ENCODE assay signal across 8 mouse cellular contexts in the genomic region with DNA sequence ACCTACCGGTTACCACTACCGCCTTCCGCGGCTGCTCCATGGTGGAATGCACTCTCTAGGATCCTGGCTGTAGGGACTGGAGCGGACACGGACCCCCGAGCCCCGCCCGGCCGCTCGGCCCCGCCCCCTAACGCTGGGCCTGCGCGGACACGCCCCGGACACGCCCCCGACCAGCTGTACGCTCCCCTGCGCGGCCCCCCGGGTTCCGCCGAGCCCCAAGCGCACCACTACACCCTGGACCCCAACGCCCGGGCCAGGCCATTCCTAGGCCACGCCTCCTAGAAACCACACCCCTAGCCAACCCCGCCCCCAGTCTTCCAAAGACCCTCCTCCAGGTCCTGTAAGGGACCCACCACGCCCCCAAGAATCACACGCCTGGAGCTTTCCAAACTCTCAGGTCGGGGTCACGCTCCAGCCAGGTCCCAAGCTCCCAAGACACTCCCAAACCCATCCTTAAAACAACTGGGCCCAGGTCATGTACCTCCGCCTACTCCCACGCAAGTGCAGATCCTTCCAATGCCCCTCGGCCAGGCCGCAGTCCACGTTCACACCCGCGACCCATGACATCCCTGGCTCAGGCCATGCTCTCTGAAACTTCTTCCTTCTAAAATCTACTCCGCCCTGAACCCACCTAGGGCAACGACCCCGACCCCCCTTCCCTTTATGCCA. TPM values are rescaled to one million over a fixed set of nuclear protein-coding genes. Genes with fewer than 3 reads are reported as not detected.
DNase-seq lines count a peak whose midpoint lies in the region; ATAC-seq lines count a peak whose summit lies in the region.

No protein-coding gene starts in this region.

- peak; percentile 98 for DNase-seq in kidney, postnatal 10 days
- DNase-seq in natural killer cell, adult 2 months (ENCODE audit: low spot score in 2 of 2): peak; percentile 53 to 68

- 0 out of 2 replicates have a peak, but pooled peaks cover 9% of the 10 kb centered on the region for H3K4me1 ChIP-seq in brown adipose tissue, adult 24 weeks (ENCODE audit: control insufficient read depth, insufficient read depth, insufficient read length, low read length)
- peaks cover 15 to 23% of the 10 kb centered on the region in 2 experiments for H3K4me1 ChIP-seq in heart, embryonic 14.5 days (ENCODE audit: control insufficient read depth in 2 of 2, insufficient read depth in 2 of 2, low read length in 2 of 2)
- peaks cover 41% of the 10 kb centered on the region for H3K4me1 ChIP-seq in liver, embryonic 12.5 days
- peaks cover 18% of the 10 kb centered on the region for H3K4me1 ChIP-seq in stomach, embryonic 14.5 days (ENCODE audit: control insufficient read depth, insufficient read depth, low read length)

- peak; percentile 76 for ATAC-seq in CD4-positive, CD25-positive, alpha-beta regulatory T cell, adult 4 months
- peak; percentile 71 for ATAC-seq in erythroid progenitor cell, adult 5-6 weeks (replicated peaks; ENCODE audit: low FRiP score, poor library complexity, severe bottlenecking)
- peak; percentile 96 for ATAC-seq in heart, embryonic 14.5 days (ENCODE audit: insufficient number of reproducible peaks, insufficient read depth, low FRiP score, low read depth)
- ATAC-seq in liver, embryonic 12.5 days: peak; percentile 93
- ATAC-seq in stomach, embryonic 14.5 days (ENCODE audit: insufficient number of reproducible peaks, insufficient read depth, low FRiP score, low read depth): peak; percentile 96

- peak overlapping the region; percentile 95 for H3K4me2 ChIP-seq in heart, embryonic 14.5 days (ENCODE audit: low read length)
- H3K4me2 ChIP-seq in liver, embryonic 12.5 days: peak overlapping the region; percentile 91
- peak overlapping the region; percentile 92 for H3K4me2 ChIP-seq in stomach, embryonic 14.5 days (replicated peaks; ENCODE audit: low read depth, low read length)

- H3K9ac ChIP-seq in heart, embryonic 14.5 days (ENCODE audit: low read length): peak overlapping the region; percentile 95
- peak overlapping the region; percentile 82 for H3K9ac ChIP-seq in liver, embryonic 12.5 days
- peak overlapping the region; percentile 78 for H3K9ac ChIP-seq in stomach, embryonic 14.5 days (replicated peaks; ENCODE audit: low read depth, low read length)

- peaks cover 28% of the 10 kb centered on the region for H3K36me3 ChIP-seq in heart, embryonic 14.5 days (ENCODE audit: control insufficient read depth, insufficient read depth, low read length)
- H3K36me3 ChIP-seq in liver, embryonic 12.5 days: peaks cover 25% of the 10 kb centered on the region
- peaks cover 24% of the 10 kb centered on the region for H3K36me3 ChIP-seq in stomach, embryonic 14.5 days (ENCODE audit: control insufficient read depth, insufficient read depth, low read length)

- peak overlapping the region; percentile 84 for H3K4me3 ChIP-seq in brown adipose tissue, adult 24 weeks (ENCODE audit: insufficient read depth, low read depth, low read length)
- peak overlapping the region; percentile 88 to 89 for H3K4me3 ChIP-seq in heart, embryonic 14.5 days (ENCODE audit: control insufficient read depth in 1 of 2, insufficient read depth in 1 of 2, low read depth in 1 of 2, low read length in 2 of 2)
- peak overlapping the region; percentile 85 for H3K4me3 ChIP-seq in liver, embryonic 12.5 days
- H3K4me3 ChIP-seq in stomach, embryonic 14.5 days (ENCODE audit: low read depth, low read length): peak overlapping the region; percentile 78

- peak overlapping the region; percentile 48 for H3K27ac ChIP-seq in brown adipose tissue, adult 24 weeks (replicated peaks; ENCODE audit: low read depth, low read length)
- H3K27ac ChIP-seq in heart, embryonic 14.5 days (replicated peaks in 1 of 2; ENCODE audit: control insufficient read depth in 1 of 2, insufficient read depth in 1 of 2, low read depth in 2 of 2, low read length in 2 of 2): peak overlapping the region; percentile 82 to 89
- H3K27ac ChIP-seq in liver, embryonic 12.5 days: peak overlapping the region; percentile 87
- peak overlapping the region; percentile 74 for H3K27ac ChIP-seq in stomach, embryonic 14.5 days (ENCODE audit: low read length)

- no peaks in the 10 kb centered on the region for H3K27me3 ChIP-seq in heart, embryonic 14.5 days (ENCODE audit: control insufficient read depth, insufficient read depth, low read length)
- H3K27me3 ChIP-seq in liver, embryonic 12.5 days (replicated peaks): no peaks in the 10 kb centered on the region
- no peaks in the 10 kb centered on the region for H3K27me3 ChIP-seq in stomach, embryonic 14.5 days (ENCODE audit: control insufficient read depth, insufficient read depth, low read length)

- H3K9me3 ChIP-seq in heart, embryonic 14.5 days (ENCODE audit: control insufficient read depth, low read length): no peaks in the 10 kb centered on the region
- no peaks in the 10 kb centered on the region for H3K9me3 ChIP-seq in liver, embryonic 12.5 days (replicated peaks)
- no peaks in the 10 kb centered on the region for H3K9me3 ChIP-seq in stomach, embryonic 14.5 days (ENCODE audit: control insufficient read depth, low read depth, low read length)

- 1% methylated on average over 44 of the region's 44 CpGs for WGBS in heart, embryonic 14.5 days
- WGBS in liver, embryonic 12.5 days (ENCODE audit: insufficient replicate concordance): 1% methylated on average over 42 of the region's 44 CpGs
- 1% methylated on average over 42 of the region's 44 CpGs for whole genome bisulfite sequencing in stomach, embryonic 14.5 days

RNA-seq across cellular contexts. Expression of gene Pgpep1, which starts 0.5 kb away (rescaled TPM):
- 1 to 10 TPM; 7.0 to 9.5 TPM for polyA plus RNA-seq in CD4-positive, CD25-positive, alpha-beta regulatory T cell, adult 4 months (2017; shearing (Covaris generic))
- 31.0 and 37.7 TPM in 2 replicates for polyA plus RNA-seq in brown adipose tissue, adult 24 weeks (2012; ENCODE audit: insufficient read depth, insufficient read length, missing spikeins)
- 0.36 and 6.3 TPM in 2 replicates for total RNA-seq in erythroid progenitor cell, adult 5-6 weeks (2015; ENCODE audit: low replicate concordance)
- total RNA-seq in erythroid progenitor cell, adult 5-6 weeks (2017; ENCODE audit: low replicate concordance): under 0.01 and 3.0 TPM in 2 replicates
- polyA plus RNA-seq in heart, embryonic 14.5 days (2014; fragmentation: Nextera tagmentation; extraction: Ambion mirVana): 39.7 and 46.6 TPM in 2 replicates
- 19.6 and 24.2 TPM in 2 replicates for polyA plus RNA-seq in liver, embryonic 12.5 days (2016; fragmentation: Nextera tagmentation; extraction: Ambion mirVana)
- 67.7 and 70.8 TPM in 2 replicates for polyA plus RNA-seq in stomach, embryonic 14.5 days (2014; fragmentation: Nextera tagmentation; extraction: Ambion mirVana)

RNA-seq across cellular contexts. Expression of gene Lsm4, which starts 13.3 kb away (rescaled TPM):
- 10 to 100 TPM; 86.8 to 94.5 TPM for polyA plus RNA-seq in CD4-positive, CD25-positive, alpha-beta regulatory T cell, adult 4 months (2017; shearing (Covaris generic))
- polyA plus RNA-seq in brown adipose tissue, adult 24 weeks (2012; ENCODE audit: insufficient read depth, insufficient read length, missing spikeins): 89.4 and 121 TPM in 2 replicates
- total RNA-seq in erythroid progenitor cell, adult 5-6 weeks (2015; ENCODE audit: low replicate concordance): 86.5 and 93.1 TPM in 2 replicates
- total RNA-seq in erythroid progenitor cell, adult 5-6 weeks (2017; ENCODE audit: low replicate concordance): 38.4 and 57.6 TPM in 2 replicates
- polyA plus RNA-seq in heart, embryonic 14.5 days (2014; fragmentation: Nextera tagmentation; extraction: Ambion mirVana): 316 and 334 TPM in 2 replicates
- polyA plus RNA-seq in liver, embryonic 12.5 days (2016; fragmentation: Nextera tagmentation; extraction: Ambion mirVana): 266 and 269 TPM in 2 replicates
- polyA plus RNA-seq in stomach, embryonic 14.5 days (2014; fragmentation: Nextera tagmentation; extraction: Ambion mirVana): 234 and 244 TPM in 2 replicates

RNA-seq across cellular contexts. Expression of gene Gdf15, which starts 27.5 kb away (rescaled TPM):
- not detected for polyA plus RNA-seq in CD4-positive, CD25-positive, alpha-beta regulatory T cell, adult 4 months (2017; shearing (Covaris generic))
- polyA plus RNA-seq in brown adipose tissue, adult 24 weeks (2012; ENCODE audit: insufficient read depth, insufficient read length, missing spikeins): 1.7 TPM in 2 replicates
- not detected in 2 replicates for total RNA-seq in erythroid progenitor cell, adult 5-6 weeks (2015; ENCODE audit: low replicate concordance)
- total RNA-seq in erythroid progenitor cell, adult 5-6 weeks (2017; ENCODE audit: low replicate concordance): not detected in 2 replicates
- 1.1 TPM in 2 replicates for polyA plus RNA-seq in heart, embryonic 14.5 days (2014; fragmentation: Nextera tagmentation; extraction: Ambion mirVana)
- polyA plus RNA-seq in liver, embryonic 12.5 days (2016; fragmentation: Nextera tagmentation; extraction: Ambion mirVana): 4.4 and 4.9 TPM in 2 replicates
- polyA plus RNA-seq in stomach, embryonic 14.5 days (2014; fragmentation: Nextera tagmentation; extraction: Ambion mirVana): 0.17 and 0.24 TPM in 2 replicates

RNA-seq across cellular contexts. Expression of gene Jund, which starts 39.0 kb away (rescaled TPM):
- polyA plus RNA-seq in CD4-positive, CD25-positive, alpha-beta regulatory T cell, adult 4 months (2017; shearing (Covaris generic)): 10 to 100 TPM in 1 of 2 experiments, 1 to 10 TPM in 1; 7.6 to 23.3 TPM
- polyA plus RNA-seq in brown adipose tissue, adult 24 weeks (2012; ENCODE audit: insufficient read depth, insufficient read length, missing spikeins): 106 and 111 TPM in 2 replicates
- 26.7 and 36.0 TPM in 2 replicates for total RNA-seq in erythroid progenitor cell, adult 5-6 weeks (2015; ENCODE audit: low replicate concordance)
- 21.1 and 32.0 TPM in 2 replicates for total RNA-seq in erythroid progenitor cell, adult 5-6 weeks (2017; ENCODE audit: low replicate concordance)
- 122 and 137 TPM in 2 replicates for polyA plus RNA-seq in heart, embryonic 14.5 days (2014; fragmentation: Nextera tagmentation; extraction: Ambion mirVana)
- 59.5 and 66.8 TPM in 2 replicates for polyA plus RNA-seq in liver, embryonic 12.5 days (2016; fragmentation: Nextera tagmentation; extraction: Ambion mirVana)
- 78.9 and 105 TPM in 2 replicates for polyA plus RNA-seq in stomach, embryonic 14.5 days (2014; fragmentation: Nextera tagmentation; extraction: Ambion mirVana)

RNA-seq across cellular contexts. Expression of gene Iqcn, which starts 43.5 kb away (rescaled TPM):
- under 1 TPM in 1 of 2 experiments, not detected in 1; 0.07 TPM for polyA plus RNA-seq in CD4-positive, CD25-positive, alpha-beta regulatory T cell, adult 4 months (2017; shearing (Covaris generic))
- polyA plus RNA-seq in brown adipose tissue, adult 24 weeks (2012; ENCODE audit: insufficient read depth, insufficient read length, missing spikeins): not detected in 2 replicates
- total RNA-seq in erythroid progenitor cell, adult 5-6 weeks (2015; ENCODE audit: low replicate concordance): not detected in 2 replicates
- not detected in 2 replicates for total RNA-seq in erythroid progenitor cell, adult 5-6 weeks (2017; ENCODE audit: low replicate concordance)
- not detected in 2 replicates for polyA plus RNA-seq in heart, embryonic 14.5 days (2014; fragmentation: Nextera tagmentation; extraction: Ambion mirVana)
- polyA plus RNA-seq in liver, embryonic 12.5 days (2016; fragmentation: Nextera tagmentation; extraction: Ambion mirVana): not detected in 2 replicates
- polyA plus RNA-seq in stomach, embryonic 14.5 days (2014; fragmentation: Nextera tagmentation; extraction: Ambion mirVana): 0.06 and 0.10 TPM in 2 replicates

Comparison
In these comparisons a context has a peak if more than half of its experiments do, and no peak if none do; other contexts are left out.
1. Peak in every context shown above with its lines: DNase-seq, ATAC-seq, H3K4me3 ChIP-seq and H3K27ac ChIP-seq.